Mouse (Mus musculus) gastrocnemius, adult 18-20 months (tissue): ENCODE measurements around the gene Trio. TPM values are rescaled to one million over a fixed set of nuclear protein-coding genes. Genes with fewer than 3 reads are reported as not detected.
A peak's percentile ranks its signal among the peaks of the same experiment; 100 is the strongest.

Source experiments
- DNase-seq: peaks from one replicate; pipeline ENCODE4 v3.0.0; 2021; ENCODE audit warnings: low spot score
- total RNA-seq, 2 experiments: library from RNA; stranded (reverse); gene quantifications; 2 replicates each; pipeline ENCODE4 v1.2.3; 2021

Gene Trio
- total RNA-seq, 2 experiments from 2014 or later: 21.1 to 33.0 TPM

- DNase-seq: no peak
Observed at GRCm38 (mm10) chr15:27803568-27804345, 221.9 kb downstream of the Trio start.

GRCm38 (mm10) chr15:27802243-27802642 is 223.4 kb downstream of the Trio start:
- peak; percentile 47 for DNase-seq

GRCm38 (mm10) chr15:27801177-27801576 is 224.5 kb downstream of the Trio start:
- no peak for DNase-seq

- no peak for DNase-seq
Observed at GRCm38 (mm10) chr15:27797480-27798155, 228.0 kb downstream of the Trio start.

GRCm38 (mm10) chr15:27796868-27797222 is 228.8 kb downstream of the Trio start:
- no peak for DNase-seq

GRCm38 (mm10) chr15:27795942-27796867 is 229.4 kb downstream of the Trio start:
- DNase-seq: no peak

GRCm38 (mm10) chr15:27793284-27793683 is 232.4 kb downstream of the Trio start:
- DNase-seq: no peak

- no peak for DNase-seq
Observed at GRCm38 (mm10) chr15:27792473-27792872, 233.2 kb downstream of the Trio start.

- DNase-seq: no peak
Observed at GRCm38 (mm10) chr15:27791141-27791540, 234.5 kb downstream of the Trio start.

GRCm38 (mm10) chr15:27790699-27791098 is 234.9 kb downstream of the Trio start:
- no peak for DNase-seq

- no peak for DNase-seq
Observed at GRCm38 (mm10) chr15:27789325-27789724, 236.3 kb downstream of the Trio start.

GRCm38 (mm10) chr15:27788122-27788759 is 237.4 kb downstream of the Trio start:
- peak; percentile 45 for DNase-seq

GRCm38 (mm10) chr15:27787151-27787550 is 238.5 kb downstream of the Trio start:
- DNase-seq: no peak

GRCm38 (mm10) chr15:27786418-27786817 is 239.2 kb downstream of the Trio start:
- no peak for DNase-seq

GRCm38 (mm10) chr15:27785280-27786001 is 240.2 kb downstream of the Trio start:
- no peak for DNase-seq

- DNase-seq: no peak
Observed at GRCm38 (mm10) chr15:27784126-27784563, 241.5 kb downstream of the Trio start.

- no peak for DNase-seq
Observed at GRCm38 (mm10) chr15:27783541-27784125, 242.0 kb downstream of the Trio start.

GRCm38 (mm10) chr15:27783092-27783491 is 242.6 kb downstream of the Trio start:
- no peak for DNase-seq

- peak; percentile 39 for DNase-seq
Observed at GRCm38 (mm10) chr15:27782383-27783036, 243.1 kb downstream of the Trio start.

- no peak for DNase-seq
Observed at GRCm38 (mm10) chr15:27779827-27780226, 245.8 kb downstream of the Trio start.
